Mouse (Mus musculus): ENCODE data around the gene Lair1.
"Not testable (repeated sequence)": the region's sequence is repeated elsewhere in the genome, so short reads cannot be mapped to it uniquely, and the experiment has no call there.

Gene Lair1

DNA sequence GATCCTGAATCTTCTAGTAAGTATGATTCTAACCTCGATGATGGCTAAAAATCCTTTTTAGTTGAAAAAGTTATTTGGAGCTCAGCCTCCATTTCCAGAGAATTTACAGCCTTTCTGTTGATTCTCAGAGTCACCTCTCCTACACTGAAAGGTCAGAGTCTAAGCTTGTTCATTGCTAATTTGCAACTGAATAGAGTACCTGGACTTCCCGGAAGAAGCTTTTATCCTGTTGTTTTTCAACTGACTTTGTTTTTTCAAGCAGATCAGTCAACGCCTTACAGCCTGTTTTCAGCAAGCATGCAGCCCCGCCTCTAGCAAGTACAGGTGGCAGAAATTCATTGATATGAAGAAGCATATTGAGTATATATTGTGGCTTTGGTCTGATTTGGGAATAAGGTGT, 59.0 kb downstream of the Lair1 start:
- not testable (repeated sequence) for DNase-seq (ENCODE audit: low read depth, low spot score)

GRCm38 (mm10) chr7:3962017-3962416, 101.0 kb downstream of the Lair1 start:
- no peak for DNase-seq (ENCODE audit: low read depth, low spot score)

DNA sequence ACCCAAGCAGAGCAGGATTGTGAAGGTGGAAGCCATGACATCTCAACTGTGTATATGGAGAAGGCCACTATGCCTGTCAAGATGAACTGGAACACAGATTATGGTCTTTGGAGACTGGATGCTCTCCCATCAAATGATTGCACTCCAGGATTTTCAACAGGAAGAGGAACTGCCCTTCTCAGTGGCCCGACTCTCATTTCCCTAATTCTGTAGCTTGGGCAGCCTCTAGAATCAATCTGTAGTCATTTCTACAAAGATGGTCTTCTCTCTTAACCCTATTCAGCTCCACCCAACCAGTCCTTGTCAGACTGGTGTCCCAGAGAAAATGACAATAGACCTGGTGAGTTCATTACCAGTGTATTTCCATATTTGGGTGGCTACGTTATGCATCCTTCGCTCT, 105.6 kb downstream of the Lair1 start:
- DNase-seq (ENCODE audit: low read depth, low spot score): no peak
